Mouse (Mus musculus): Measurements from ENCODE around the gene Cutal.
A peak's percentile ranks its signal among the peaks of the same experiment; 100 is the strongest.
"Not testable (repeated sequence)": the region's sequence is repeated elsewhere in the genome, so short reads cannot be mapped to it uniquely, and the experiment has no call there.

Gene Cutal

DNA sequence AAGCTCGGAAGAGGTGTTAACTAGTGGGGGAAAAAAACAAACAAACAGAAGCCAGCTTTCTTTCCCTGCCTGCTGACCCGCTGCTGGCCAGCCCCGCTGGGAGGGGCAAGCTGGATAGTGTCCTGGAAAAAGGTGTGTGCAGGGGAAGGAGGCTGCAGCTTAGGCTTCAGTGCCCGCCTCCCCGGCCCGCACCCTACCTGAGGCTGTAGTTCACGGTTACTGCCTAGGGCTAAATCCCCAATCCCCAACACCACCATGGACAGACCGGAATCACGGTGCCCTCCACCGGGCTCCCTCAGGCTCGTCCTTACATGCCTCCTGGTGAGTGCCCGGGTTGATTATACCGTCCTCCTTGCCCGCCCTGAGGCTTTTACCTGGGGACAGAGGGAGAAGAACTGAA is at the start of gene Cutal:
TSS of gene Cutal (plus strand) at position 126 of the 400 bp plus-strand sequence.
- DNase-seq (ENCODE audit: low spot score), result peak; percentile 23

DNA sequence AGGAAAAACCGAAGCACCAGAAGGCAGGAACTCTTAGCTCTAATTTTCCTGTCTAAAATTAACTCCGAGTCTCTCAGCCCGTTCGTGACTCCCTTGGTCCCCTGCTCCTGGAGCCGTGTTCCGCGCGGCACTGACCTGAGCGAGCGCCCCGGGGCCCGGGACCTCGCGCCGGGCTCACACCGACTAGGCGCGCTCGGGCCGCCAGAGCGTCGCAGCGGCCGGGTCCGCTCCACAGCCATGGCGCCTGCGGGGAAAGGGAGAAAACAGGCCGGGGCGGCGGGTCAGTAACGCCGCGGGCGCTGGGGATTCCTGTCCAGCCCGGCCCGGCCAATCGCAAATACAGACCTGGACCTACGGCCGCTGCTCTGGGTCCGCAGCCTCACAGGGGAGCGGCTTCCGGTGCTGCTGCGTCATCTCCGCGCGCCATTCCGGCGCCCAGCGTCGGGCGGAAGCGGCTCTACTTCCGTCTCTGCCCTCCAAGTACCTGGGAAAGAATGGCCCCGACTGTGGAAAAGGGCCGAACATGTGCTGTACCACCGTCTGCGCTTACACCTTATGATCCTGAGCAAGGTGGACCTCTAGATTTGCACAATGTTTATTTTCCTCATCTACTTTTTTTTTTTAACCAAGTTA is 48.3 kb upstream of the Cutal start, which contains the start of gene Fbxw2:
TSS of gene Fbxw2 (minus strand) at position 485 of the 633 bp plus-strand sequence.
- DNase-seq (ENCODE audit: low spot score), result peak; percentile 91

DNA sequence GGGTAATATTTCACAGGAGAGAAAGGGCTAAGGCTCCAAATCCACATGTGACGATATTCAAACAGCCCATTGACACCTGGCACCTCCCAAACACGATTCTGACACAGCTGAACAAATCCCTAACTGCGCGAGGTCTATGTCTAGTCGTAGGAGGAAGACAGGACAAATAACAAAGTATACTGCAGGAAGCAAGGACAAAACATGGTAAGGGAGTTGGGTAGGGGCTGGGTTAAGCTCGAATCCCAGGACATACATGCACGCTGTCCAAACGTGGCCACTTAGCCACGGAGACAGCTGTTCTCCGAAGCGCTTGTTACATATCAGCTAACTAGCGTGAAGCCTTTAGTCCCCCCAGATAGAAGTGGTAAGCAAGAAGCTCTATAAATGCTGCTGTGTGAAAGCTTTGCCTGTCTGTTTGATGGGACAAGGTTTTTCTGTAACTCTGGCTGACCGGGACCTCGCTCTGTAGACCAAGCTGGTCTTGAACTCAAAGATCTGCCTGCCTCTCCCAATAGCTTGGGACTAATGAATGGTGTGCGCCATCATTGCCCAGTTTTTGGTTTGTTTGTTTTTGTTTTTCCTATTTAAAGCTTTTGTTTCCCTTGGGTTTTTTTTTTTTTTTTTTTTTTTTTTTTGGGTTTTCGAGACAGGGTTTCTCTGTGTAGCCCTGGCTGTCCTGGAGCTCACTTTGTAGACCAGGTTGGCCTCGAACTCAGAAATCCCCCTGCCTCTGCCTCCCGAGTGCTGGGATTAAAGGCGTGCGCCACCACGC is 47.5 kb upstream of the Cutal start:
- no peak for DNase-seq (ENCODE audit: low spot score)

DNA sequence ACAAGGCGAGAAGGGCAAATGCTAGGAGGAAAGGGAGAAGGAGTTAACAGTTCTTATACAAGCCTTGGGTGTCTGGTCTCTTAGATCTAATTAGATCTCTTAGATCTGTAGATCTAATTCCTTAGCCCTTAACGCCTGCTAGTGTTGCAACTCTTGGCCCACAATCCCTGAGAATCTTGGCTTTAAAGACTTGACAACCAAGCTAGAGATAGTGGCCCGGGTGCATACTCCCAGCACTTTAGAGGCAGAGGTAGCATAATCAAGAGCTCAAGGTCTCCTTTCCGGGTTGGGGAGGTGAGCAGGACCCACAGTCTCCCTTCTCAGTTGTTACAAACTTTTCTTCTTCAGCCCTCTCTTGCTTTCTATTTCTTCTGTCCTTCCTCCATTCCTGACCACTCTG is 46.6 kb upstream of the Cutal start:
- DNase-seq (ENCODE audit: low spot score), result no peak

DNA sequence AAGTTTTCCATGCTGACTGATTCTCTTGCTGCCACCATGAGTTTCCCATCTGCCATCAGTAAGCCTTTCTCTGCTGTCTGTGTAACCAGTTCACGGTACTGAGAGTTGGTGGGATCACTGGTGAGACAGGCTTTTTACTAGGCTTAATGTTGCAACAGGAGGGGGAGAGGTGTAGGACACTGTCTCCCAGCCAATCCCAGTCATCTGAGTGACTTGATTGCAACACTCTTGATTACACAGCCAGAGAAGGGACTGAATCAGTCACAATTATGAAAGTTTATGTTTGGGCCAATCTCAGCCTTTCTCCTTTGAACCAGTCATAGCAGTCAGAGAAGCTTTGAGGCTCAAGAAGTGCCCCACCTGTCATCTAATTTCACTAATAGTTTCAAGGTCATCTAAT is 46.2 kb upstream of the Cutal start:
- DNase-seq (ENCODE audit: low spot score), result no peak

DNA sequence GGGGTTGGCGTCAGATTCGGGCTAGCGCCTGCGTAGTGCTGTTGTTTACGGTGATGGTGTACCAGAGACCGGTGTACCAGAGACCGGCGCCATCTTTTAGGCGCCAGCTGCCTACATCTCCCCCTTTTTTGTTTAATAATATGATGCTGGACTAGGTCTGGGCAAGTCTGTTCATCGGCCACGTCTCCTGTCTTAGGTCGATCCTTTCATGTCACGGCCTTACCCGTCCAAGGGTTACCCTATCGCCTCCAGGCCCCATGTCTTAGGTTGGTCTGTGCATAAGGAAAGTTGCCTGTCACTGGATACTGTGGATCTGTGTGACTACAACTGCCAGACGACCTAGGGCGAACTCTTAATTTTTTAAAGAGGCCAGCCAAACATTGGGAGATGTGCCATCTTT is 44.1 kb upstream of the Cutal start:
- not testable (repeated sequence) for DNase-seq (ENCODE audit: low spot score)

DNA sequence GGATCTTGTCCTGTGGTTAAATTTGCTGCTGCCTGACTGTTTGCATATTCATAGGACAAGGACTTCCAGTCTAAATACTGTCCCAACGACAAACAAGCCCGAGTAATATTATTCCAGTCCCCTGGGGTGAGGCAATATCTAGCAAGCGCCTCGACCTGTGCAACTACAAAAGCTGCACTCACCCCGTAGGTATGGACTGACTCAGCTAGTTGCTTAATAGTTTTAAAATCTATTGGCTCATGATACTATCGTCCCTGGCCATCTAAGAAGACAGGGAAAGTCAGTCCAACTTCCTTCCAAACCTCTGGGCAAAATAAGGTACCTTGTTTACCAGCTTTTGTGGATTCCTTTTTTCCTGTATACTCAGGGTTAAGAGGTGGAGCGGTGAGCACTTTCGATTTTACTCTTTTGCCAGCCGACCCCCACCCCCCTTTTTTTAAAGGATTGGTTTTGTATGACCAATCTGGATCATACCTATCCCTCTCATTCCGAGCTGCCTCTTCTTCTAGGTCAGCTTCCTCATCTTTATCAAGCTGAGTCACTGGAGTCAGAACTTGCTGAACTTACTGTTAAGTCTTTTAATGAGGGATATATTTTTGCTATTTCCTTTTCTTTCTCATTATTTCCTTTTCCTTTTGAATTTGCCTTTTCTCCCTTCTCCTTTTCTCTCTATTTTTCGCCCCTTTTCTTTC is 41.3 kb upstream of the Cutal start, which contains the start of gene Gm34653:
TSS of gene Gm34653 (plus strand) at position 242 of the 692 bp plus-strand sequence.
- DNase-seq (ENCODE audit: low spot score), result not testable (repeated sequence)

DNA sequence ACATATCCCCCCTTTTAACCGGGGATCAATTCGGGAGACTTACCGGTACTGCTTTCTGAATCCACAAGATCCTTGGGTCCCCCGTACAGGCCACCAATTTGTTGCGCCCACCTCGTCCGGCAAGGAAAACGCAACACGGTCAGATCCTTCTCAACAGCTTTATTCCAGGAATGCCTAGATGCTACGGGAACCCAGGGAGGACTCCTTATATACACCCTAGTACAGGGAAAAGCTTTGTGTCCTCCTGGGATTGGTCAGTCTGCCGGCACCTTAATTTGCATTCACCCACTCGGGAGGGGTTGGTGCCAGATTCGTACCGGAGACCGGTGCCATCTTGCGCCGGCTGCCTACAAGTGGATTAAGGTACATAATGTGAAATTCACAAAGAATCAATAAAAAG is 40.6 kb upstream of the Cutal start:
- no peak for DNase-seq (ENCODE audit: low spot score)

DNA sequence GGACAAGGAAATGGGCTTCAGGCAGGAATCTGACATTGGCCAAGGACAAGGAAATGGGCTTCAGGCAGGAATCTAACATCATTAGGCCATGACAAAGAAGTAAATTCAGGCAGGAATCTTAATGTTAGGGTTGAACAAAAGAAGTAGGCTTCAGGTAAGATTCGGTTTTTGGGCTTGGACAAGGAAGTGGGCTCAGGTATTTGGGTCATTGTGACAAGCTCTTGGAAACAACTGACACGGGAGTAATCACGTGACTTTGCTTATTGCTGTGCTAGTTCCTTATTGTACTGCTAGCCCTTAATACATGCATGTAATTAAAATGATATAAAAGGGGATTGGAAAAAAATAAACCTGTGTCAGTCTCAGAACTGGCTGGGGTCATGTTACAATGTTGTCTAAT is 38.5 kb upstream of the Cutal start:
- DNase-seq (ENCODE audit: low spot score), result no peak

DNA sequence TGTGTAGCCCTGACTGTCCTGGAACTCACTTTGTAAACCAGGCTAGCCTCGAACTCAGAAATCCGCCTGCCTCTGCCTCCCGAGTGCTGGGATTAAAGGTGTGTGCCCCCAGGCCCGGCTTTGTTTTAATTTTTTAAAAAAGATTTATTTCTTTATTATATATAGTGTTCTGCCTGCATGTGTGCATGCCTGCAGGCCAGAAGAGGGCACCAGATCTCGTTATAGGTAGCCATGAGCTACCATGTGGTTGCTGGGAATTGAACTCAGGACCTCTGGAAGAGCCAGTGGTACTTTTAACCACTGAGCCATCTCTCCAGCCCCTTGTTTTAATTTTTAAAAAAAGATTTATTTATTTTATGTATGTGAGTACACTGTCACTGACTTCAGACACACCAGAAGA is 34.1 kb upstream of the Cutal start:
- DNase-seq (ENCODE audit: low spot score), result not testable (repeated sequence)

DNA sequence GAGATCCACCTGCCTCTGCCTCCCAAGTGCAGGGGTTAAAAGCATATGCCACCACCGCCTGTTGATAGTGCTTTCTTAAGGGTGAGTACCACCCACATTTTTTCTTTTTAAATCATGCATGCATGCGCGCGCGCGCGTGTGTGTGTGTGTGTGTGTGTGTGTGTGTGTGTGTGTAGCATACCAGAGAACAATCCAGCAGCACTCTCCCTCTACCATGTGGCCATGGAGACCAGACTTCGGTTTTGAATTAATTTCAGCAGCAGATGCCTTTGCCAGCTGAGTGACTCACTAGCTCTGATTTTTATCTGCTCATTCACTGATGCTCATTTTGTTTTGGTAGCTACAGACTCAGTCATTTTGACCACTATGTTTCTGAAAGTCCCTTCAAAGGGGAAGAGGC is 32.5 kb upstream of the Cutal start:
- no peak for DNase-seq (ENCODE audit: low spot score)

DNA sequence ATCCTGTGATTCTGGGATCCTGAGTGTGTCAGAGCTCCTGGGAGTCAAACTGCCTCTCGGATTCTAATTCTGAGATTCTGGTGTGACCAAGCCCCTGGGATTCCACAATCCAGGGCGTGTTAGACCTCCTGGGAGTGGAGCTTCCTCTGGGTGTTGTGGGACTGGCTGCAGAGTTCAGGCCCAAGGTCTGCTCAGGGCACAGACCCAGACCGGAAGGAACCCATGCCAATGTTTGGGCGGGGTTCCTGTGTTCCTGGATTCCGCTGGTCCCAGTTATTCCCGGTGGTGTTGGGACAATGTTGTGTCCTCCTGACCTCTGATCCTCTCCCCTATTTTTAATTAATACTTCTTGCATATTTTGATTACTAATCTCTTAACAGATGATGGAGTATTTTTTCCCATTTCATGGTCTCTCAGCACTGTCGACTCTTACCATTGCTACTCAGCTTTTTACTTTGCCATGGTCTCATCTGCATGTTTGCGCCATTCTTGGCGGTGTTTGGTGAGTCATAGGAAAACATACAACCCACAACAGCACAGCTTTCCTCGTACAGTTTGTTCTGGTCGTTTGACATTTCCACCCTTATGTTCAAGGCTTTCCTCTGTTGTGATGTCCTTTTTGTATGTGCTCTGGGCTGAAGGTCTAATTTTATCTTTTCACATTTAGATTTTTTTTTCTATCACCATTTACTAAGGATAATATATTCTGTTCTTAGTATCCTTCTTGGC is 30.8 kb upstream of the Cutal start:
- peak; percentile 50 for DNase-seq (ENCODE audit: low spot score)

DNA sequence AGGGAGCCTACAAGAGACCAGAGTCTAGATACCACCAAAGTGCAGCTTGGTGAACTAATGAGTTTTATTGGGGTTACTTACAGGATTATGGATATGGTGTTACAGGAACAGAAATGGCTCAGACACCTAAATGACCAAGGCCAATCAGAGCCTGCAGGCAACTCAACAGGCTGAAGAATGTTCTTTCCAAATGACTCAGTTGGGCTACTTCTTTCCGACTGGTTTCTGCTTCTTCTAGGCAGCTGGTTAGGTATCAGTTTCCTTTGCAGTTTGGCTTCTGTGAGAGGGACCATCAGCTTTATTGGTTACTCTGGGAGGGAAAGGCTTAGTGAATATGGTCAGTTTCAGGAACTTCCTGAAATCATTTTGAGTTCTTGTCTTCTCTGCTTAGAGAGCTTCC is 26.5 kb upstream of the Cutal start:
- DNase-seq (ENCODE audit: low spot score), result no peak

DNA sequence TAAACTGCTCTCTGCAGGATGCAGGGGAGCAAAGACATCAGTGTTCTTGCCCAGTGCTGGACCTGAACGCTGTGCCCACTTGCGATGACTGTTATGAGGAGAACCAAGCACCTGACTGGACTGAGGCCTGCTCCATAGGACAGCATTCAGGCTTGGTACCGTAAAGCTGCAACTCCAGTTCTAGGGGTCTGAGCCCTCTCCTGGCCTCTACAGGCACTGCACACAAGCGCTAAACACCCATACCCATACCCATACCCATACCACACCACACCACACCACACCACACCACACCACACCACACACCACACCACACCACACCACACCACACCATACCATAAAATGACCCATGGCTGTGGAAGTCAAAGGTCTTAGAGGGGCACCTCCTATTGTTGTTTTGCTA is 18.9 kb upstream of the Cutal start:
- DNase-seq (ENCODE audit: low spot score), result no peak

DNA sequence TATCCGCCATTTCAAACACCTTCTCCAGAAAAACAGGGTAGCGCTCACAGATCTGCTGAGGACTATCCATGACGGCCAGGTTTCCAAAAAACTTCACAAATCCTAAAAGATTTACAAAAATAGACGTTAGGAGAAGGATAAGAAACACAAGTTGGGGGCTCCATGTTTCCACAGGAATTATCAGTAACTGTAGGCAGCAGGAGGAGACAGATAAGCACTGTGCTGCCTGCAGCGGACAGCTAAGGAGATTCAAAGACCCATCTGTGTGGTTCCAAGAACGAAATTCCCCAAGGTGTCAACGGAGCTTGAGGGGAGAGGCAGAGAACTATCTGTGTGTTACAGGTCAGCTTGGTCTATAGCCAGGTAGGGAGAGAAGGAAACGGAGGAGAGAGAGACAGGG is 16.5 kb upstream of the Cutal start:
- no peak for DNase-seq (ENCODE audit: low spot score)

DNA sequence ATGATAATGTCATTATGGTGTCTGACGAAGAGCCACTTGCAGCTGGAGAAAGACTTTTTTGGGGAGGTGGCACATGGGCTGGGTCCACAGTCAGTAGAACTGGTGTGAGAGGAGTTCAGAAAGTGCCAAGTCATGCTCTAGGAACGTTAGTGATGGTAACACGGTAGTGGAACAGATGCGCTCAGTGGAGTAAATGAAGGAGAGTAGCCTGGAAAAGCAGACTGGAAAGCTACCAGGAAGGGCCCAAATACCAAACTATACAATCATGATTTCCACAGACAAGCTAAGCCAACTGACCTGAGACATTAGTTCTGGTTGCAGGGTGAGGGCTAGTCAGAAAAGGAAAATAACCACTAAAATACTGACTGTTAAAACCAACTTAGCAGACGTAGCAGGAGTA is 4.5 kb upstream of the Cutal start:
- DNase-seq (ENCODE audit: low spot score), result no peak

DNA sequence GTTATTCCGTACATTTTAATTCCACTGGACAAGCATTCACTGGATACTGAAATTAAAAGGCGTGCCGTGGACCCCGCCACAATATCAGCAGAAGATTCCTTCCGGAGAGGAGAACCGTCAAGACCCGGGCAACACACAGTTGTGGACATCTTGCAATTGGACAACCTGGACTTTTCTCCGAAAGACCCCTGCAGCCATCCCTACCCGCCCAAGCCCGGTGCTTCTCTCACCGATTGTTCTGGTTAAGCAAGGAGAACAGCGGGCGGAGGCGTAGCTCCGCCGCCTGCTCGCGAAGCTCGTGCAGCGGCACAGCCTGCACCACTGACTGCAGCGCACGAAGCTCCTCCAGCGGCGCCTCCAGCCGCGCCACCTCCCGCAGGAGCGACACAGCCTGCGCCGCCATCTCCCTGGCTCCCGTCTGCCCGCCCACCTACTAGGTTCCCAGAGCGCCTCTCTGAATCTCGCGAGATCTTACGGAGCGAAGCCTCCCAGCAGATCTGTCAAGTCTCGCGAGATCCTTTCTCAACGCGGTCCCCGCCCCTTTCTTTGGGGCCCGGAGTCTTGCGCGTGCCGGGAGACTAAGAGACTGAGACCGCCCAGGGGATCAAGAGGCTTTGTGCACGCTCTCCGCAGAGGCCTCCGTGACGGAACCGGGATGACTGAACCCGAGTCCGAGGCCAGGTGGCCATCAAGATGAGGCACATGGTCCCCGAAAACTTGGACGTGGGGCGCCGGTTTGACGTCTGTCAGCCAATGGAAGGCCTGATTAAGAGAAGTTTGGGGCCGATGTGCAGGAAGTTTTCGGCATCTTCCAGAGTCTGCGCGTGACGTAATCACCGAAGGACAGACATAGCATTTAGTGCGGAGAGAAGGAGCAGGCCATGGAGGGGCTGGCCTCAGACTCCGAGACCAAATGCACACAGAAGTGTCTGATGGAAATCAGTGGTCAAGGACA is 3.4 kb upstream of the Cutal start:
- peak; percentile 91 for DNase-seq (ENCODE audit: low spot score)

DNA sequence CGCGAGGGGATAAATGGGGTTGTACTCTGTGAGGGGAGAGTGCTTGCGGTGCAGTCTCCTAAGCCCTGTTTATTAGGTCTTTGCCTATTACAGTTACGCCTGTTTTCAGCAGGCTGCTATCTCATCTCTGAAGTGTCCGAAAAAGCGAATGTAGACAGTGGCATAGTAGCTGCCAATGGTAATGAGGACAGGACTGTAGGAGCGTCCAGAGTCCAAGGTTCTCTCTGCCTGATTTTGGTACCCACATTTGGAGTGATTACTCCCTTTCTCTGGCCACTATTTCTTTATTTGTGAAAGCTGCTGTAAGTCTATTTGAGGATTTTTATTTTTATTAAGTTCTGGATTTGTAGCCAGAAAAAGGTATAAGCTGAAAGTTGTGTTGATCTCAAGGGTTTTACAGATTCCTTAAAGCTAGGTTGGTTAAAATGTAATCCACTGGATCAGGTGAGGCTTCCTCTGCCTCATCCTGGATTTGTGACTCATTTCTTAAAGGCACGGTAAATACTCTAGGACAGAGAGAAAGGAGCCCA is 685 bp downstream of the Cutal start, which contains the start of gene Psmd5:
TSS of gene Psmd5 (minus strand) at position 153 of the 530 bp plus-strand sequence.
- no peak for DNase-seq (ENCODE audit: low spot score)

DNA sequence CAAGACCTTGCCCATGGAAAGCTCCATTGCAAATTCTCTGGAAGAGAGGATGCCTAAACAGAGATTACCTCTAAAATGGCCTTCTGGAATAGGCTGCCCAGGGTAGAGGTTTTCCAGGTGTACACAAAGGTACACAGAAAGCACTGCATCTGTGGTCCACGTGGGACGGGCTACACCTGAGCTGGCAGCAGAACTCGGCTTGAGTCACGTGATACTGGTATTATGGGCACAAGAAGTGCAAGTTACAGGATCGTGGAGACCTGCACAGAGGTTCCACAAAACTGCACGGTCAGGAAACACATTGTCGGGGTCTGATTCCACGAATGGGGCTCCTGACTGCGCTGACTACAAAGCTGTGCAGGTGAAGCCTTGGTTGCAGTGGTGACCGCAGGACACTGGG is 5.9 kb downstream of the Cutal start:
- no peak for DNase-seq (ENCODE audit: low spot score)

DNA sequence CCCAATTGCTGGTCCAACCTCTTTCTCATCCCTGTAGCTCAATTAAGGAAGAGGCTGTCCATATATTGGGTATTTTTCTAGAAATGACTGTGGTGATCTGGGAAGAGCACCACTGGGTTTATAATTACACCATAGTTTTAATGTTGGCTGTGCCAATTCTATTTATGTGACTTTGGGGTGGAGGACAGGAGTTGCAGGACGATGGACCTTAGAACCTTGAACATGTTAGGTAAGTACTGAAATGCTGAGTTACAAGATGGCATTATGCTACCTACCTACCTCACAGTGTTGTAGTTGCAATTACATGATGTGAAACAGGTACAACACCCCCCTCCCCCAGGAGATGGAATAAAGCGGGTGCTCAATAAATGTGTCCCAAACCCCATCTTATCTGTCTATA is 8.6 kb downstream of the Cutal start:
- no peak for DNase-seq (ENCODE audit: low spot score)

DNA sequence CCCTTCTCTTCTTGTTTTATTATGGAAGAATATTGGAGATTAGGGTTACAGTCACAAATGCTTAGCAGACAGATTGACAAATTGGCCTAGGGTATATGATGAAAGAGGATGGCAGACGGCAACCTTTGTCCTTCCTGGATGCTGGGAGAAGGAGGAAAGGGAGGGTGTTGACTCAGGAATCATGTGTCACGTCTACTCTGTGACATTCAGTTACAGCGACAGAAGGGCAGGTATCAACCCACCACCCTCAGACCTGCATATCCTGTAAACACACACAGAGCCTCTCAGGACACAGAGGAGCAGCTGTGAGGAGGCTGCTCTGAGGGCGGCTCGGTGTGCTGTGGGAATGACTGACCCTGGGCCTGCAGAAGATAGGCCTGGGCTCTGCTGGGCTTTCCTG is 9.0 kb downstream of the Cutal start:
- no peak for DNase-seq (ENCODE audit: low spot score)

All from ovary, postnatal 36 days (tissue).